25 mouse cellular contexts compared by ENCODE assay signal in the genomic region with DNA sequence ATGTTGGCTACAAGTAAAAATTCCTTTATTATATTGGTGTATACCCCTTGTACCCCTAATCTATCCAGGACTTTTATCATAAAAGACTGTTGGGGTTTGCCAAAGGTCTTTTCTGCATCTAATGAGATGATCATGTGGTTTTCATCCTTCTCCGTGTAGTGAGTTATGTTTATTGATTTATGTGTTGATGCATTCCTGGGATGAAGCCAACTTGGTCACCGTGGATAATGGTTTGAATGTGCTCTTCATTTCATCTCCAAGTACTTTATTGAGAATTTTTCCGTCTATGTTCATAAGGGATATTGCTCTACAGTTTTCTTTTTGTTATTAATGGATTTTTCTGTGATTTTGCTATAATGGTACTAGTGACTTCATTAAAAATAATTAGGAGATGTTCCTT. TPM values are rescaled to one million over a fixed set of nuclear protein-coding genes. Genes with fewer than 3 reads are reported as not detected.
DNase-seq lines count a peak whose midpoint lies in the region; ATAC-seq and TF ChIP-seq lines count a peak whose summit lies in the region.
"Had no signal": no experiment of that assay in that cellular context is flagged by ENCODE, and none has a peak within 500 bp of the region (broad histone marks: within the 10 kb centered on the region; RNA-seq: fewer than 3 reads in every experiment).

No protein-coding gene starts in this region.

- H3K4me2 ChIP-seq in embryonic facial prominence, embryonic 14.5 days (ENCODE audit: low read depth, low read length), result no peak overlapping the region
- no peak overlapping the region for H3K4me2 ChIP-seq in limb, embryonic 14.5 days (replicated peaks; ENCODE audit: low read depth, low read length, severe bottlenecking)
- H3K4me2 ChIP-seq in hindbrain, postnatal 0 days (ENCODE audit: low read depth, low read length), result no peak overlapping the region

- peak; percentile 24 for DNase-seq in embryonic facial prominence, embryonic 14.5 days (ENCODE audit: low spot score)
- no peak for DNase-seq in embryonic facial prominence, embryonic 10.5 days (ENCODE audit: low spot score)
- DNase-seq in limb, embryonic 14.5 days (ENCODE audit: low spot score), result peak; percentile 32
- DNase-seq in limb, embryonic 10.5 days (ENCODE audit: low spot score), result no peak
- DNase-seq in 3T3-L1 (ENCODE audit: low read depth, low spot score) (peak; percentile 83), NIH3T3 (ENCODE audit: low read depth) (peak; percentile 71)
- DNase-seq in hindbrain, postnatal 0 days (ENCODE audit: low spot score), result no peak
- DNase-seq in cerebellum, adult 9-11 months, result no peak
- DNase-seq: adrenal gland, adult 2 months; adrenal gland, adult 8-10 months; adrenal gland, postnatal 10 days; adrenal gland, postnatal 14 days; adrenal gland, postnatal 25 days; adrenal gland, postnatal 36 days; B cell, adult 2 months; cerebellum, adult 11 months; cerebellum, adult 11-12 months; cerebellum, adult 18-20 months; cerebellum, adult 2 months had no signal

- no peaks in the 10 kb centered on the region for H3K36me3 ChIP-seq in embryonic facial prominence, embryonic 14.5 days (ENCODE audit: control insufficient read depth, insufficient read depth, low read length)
- H3K36me3 ChIP-seq in embryonic facial prominence, embryonic 10.5 days (replicated peaks), result no peaks in the 10 kb centered on the region
- H3K36me3 ChIP-seq in limb, embryonic 14.5 days (ENCODE audit: control insufficient read depth, insufficient read depth, low read length), result no peaks in the 10 kb centered on the region
- H3K36me3 ChIP-seq in limb, embryonic 10.5 days, result no peaks in the 10 kb centered on the region
- H3K36me3 ChIP-seq in hindbrain, postnatal 0 days (ENCODE audit: insufficient read depth, low read length), result no peaks in the 10 kb centered on the region
- H3K36me3 ChIP-seq: G1E had no signal

- ATAC-seq in embryonic facial prominence, embryonic 14.5 days (ENCODE audit: low read depth), result no peak
- ATAC-seq in limb, embryonic 14.5 days (ENCODE audit: low FRiP score, low read depth), result no peak
- ATAC-seq in hindbrain, postnatal 0 days, result no peak
- ATAC-seq: activated CD4-positive, CD25-positive, alpha-beta regulatory T cell, adult 4 months; CD4-positive, CD25-positive, alpha-beta regulatory T cell, adult 4 months; Patski had no signal

- no peak overlapping the region for H3K9ac ChIP-seq in embryonic facial prominence, embryonic 14.5 days (ENCODE audit: low read depth, low read length)
- H3K9ac ChIP-seq in limb, embryonic 14.5 days (ENCODE audit: low read depth, low read length, severe bottlenecking), result no peak overlapping the region
- no peak overlapping the region for H3K9ac ChIP-seq in hindbrain, postnatal 0 days (replicated peaks; ENCODE audit: low read length)

- WGBS in embryonic facial prominence, embryonic 14.5 days, result 55% methylated on average over 3 of the region's 3 CpGs
- 86% methylated on average over 3 of the region's 3 CpGs for WGBS in embryonic facial prominence, embryonic 10.5 days
- 62% methylated on average over 3 of the region's 3 CpGs for WGBS in limb, embryonic 14.5 days
- 85% methylated on average over 3 of the region's 3 CpGs for WGBS in limb, embryonic 10.5 days
- WGBS in hindbrain, postnatal 0 days, result 69% methylated on average over 3 of the region's 3 CpGs

- no peak overlapping the region for H3K4me3 ChIP-seq in embryonic facial prominence, embryonic 14.5 days (ENCODE audit: low read depth, low read length)
- H3K4me3 ChIP-seq in embryonic facial prominence, embryonic 10.5 days, result no peak overlapping the region
- H3K4me3 ChIP-seq in limb, embryonic 14.5 days (replicated peaks; ENCODE audit: low read length), result no peak overlapping the region
- H3K4me3 ChIP-seq in limb, embryonic 10.5 days, result no peak overlapping the region
- no peak overlapping the region for H3K4me3 ChIP-seq in hindbrain, postnatal 0 days (ENCODE audit: low read length)

- no peaks in the 10 kb centered on the region for H3K27me3 ChIP-seq in embryonic facial prominence, embryonic 14.5 days (replicated peaks; ENCODE audit: control insufficient read depth, insufficient read depth, low read length)
- H3K27me3 ChIP-seq in embryonic facial prominence, embryonic 10.5 days (replicated peaks; ENCODE audit: low read depth, poor library complexity, severe bottlenecking), result no peaks in the 10 kb centered on the region
- H3K27me3 ChIP-seq in limb, embryonic 14.5 days (ENCODE audit: control insufficient read depth, insufficient read depth, low read length), result no peaks in the 10 kb centered on the region
- H3K27me3 ChIP-seq in limb, embryonic 10.5 days (ENCODE audit: low read depth, poor library complexity, severe bottlenecking), result no peaks in the 10 kb centered on the region
- no peaks in the 10 kb centered on the region for H3K27me3 ChIP-seq in hindbrain, postnatal 0 days (ENCODE audit: insufficient read depth, low read length)
- H3K27me3 ChIP-seq: CH12.LX had no signal

- no peak for TF ChIP-seq POLR2A in limb, embryonic 14.5 days (IDR thresholded peaks at IDR 0.05; ENCODE audit: borderline replicate concordance, extremely low read depth, insufficient read depth, insufficient read length)

- H3K27ac ChIP-seq in embryonic facial prominence, embryonic 14.5 days (replicated peaks; ENCODE audit: low read depth, low read length), result no peak overlapping the region
- H3K27ac ChIP-seq in embryonic facial prominence, embryonic 10.5 days (replicated peaks), result no peak overlapping the region
- no peak overlapping the region for H3K27ac ChIP-seq in limb, embryonic 14.5 days (replicated peaks; ENCODE audit: low read depth, low read length)
- no peak overlapping the region for H3K27ac ChIP-seq in limb, embryonic 10.5 days
- no peak overlapping the region for H3K27ac ChIP-seq in hindbrain, postnatal 0 days

- no peak for TF ChIP-seq CTCF in hindbrain, postnatal 0 days (IDR thresholded peaks at IDR 0.05; ENCODE audit: low read depth)

- 0 out of 2 replicates have a peak, but pooled peaks cover 8% of the 10 kb centered on the region for H3K4me1 ChIP-seq in embryonic facial prominence, embryonic 14.5 days (ENCODE audit: control insufficient read depth, insufficient read depth, low read length)
- H3K4me1 ChIP-seq in embryonic facial prominence, embryonic 10.5 days, result no peaks in the 10 kb centered on the region
- H3K4me1 ChIP-seq in limb, embryonic 14.5 days (ENCODE audit: control insufficient read depth, insufficient read depth, low read length), result peaks cover 6% of the 10 kb centered on the region; the same call in 1 of the 2 replicates
- H3K4me1 ChIP-seq in limb, embryonic 10.5 days, result no peaks in the 10 kb centered on the region
- no peaks in the 10 kb centered on the region for H3K4me1 ChIP-seq in hindbrain, postnatal 0 days (ENCODE audit: insufficient read depth, low read length)

- H3K9me3 ChIP-seq in embryonic facial prominence, embryonic 14.5 days (ENCODE audit: control insufficient read depth, low read length), result 0 out of 2 replicates have a peak, but pooled peaks cover 2% of the 10 kb centered on the region
- no peaks in the 10 kb centered on the region for H3K9me3 ChIP-seq in embryonic facial prominence, embryonic 10.5 days
- peaks cover 4% of the 10 kb centered on the region; the same call in 1 of the 2 replicates for H3K9me3 ChIP-seq in limb, embryonic 14.5 days (ENCODE audit: control insufficient read depth, low read length)
- no peaks in the 10 kb centered on the region for H3K9me3 ChIP-seq in limb, embryonic 10.5 days (replicated peaks)
- H3K9me3 ChIP-seq in hindbrain, postnatal 0 days (ENCODE audit: low read length), result no peaks in the 10 kb centered on the region
- H3K9me3 ChIP-seq: G1E had no signal

RNA-seq across cellular contexts. Expression of a gene that starts 27.8 kb away (rescaled TPM):
- polyA plus RNA-seq in embryonic facial prominence, embryonic 14.5 days (2014; fragmentation: Nextera tagmentation; extraction: Ambion mirVana), result 9.1 and 10.0 TPM in 2 replicates
- polyA plus RNA-seq in embryonic facial prominence, embryonic 10.5 days (2016; fragmentation: Nextera tagmentation; extraction: Ambion mirVana), result 12.4 and 12.8 TPM in 2 replicates
- polyA plus RNA-seq in limb, embryonic 14.5 days (2012; rRNA removed), result 6.1 and 7.3 TPM in 2 replicates
- polyA plus RNA-seq in limb, embryonic 14.5 days (2014; fragmentation: Nextera tagmentation; extraction: Ambion mirVana), result 12.4 and 14.5 TPM in 2 replicates
- polyA plus RNA-seq in limb, embryonic 10.5 days (2016; fragmentation: Nextera tagmentation; extraction: Ambion mirVana), result 11.1 and 12.1 TPM in 2 replicates
- 28.1 and 30.1 TPM in 2 replicates for total RNA-seq in hindbrain, postnatal 0 days (2014; rRNA removed)
- polyA plus RNA-seq in hindbrain, postnatal 0 days (2015; fragmentation: Nextera tagmentation; extraction: Ambion mirVana), result 12.4 and 12.5 TPM in 2 replicates
- total RNA-seq: MEL had no signal

RNA-seq across cellular contexts. Expression of a gene that starts 27.9 kb away (rescaled TPM):
- 40.5 and 47.1 TPM in 2 replicates for polyA plus RNA-seq in embryonic facial prominence, embryonic 14.5 days (2014; fragmentation: Nextera tagmentation; extraction: Ambion mirVana)
- 36.8 and 37.3 TPM in 2 replicates for polyA plus RNA-seq in embryonic facial prominence, embryonic 10.5 days (2016; fragmentation: Nextera tagmentation; extraction: Ambion mirVana)
- 37.7 and 40.1 TPM in 2 replicates for polyA plus RNA-seq in limb, embryonic 14.5 days (2012; rRNA removed)
- 48.8 and 49.6 TPM in 2 replicates for polyA plus RNA-seq in limb, embryonic 14.5 days (2014; fragmentation: Nextera tagmentation; extraction: Ambion mirVana)
- 45.0 and 45.4 TPM in 2 replicates for polyA plus RNA-seq in limb, embryonic 10.5 days (2016; fragmentation: Nextera tagmentation; extraction: Ambion mirVana)
- total RNA-seq in hindbrain, postnatal 0 days (2014; rRNA removed), result 13.6 and 15.2 TPM in 2 replicates
- polyA plus RNA-seq in hindbrain, postnatal 0 days (2015; fragmentation: Nextera tagmentation; extraction: Ambion mirVana), result 18.3 and 20.4 TPM in 2 replicates
- total RNA-seq: MEL had no signal

Comparison
In these comparisons a context has a peak if more than half of its experiments do, and no peak if none do; other contexts are left out.
1. DNase-seq: peak in embryonic facial prominence, embryonic 14.5 days (single experiment), limb, embryonic 14.5 days (single experiment), 3T3-L1 (single experiment) and NIH3T3 (single experiment); none in embryonic facial prominence, embryonic 10.5 days (single experiment), limb, embryonic 10.5 days (single experiment), hindbrain, postnatal 0 days (single experiment) and cerebellum, adult 9-11 months (single experiment).